Mouse (Mus musculus) thymus, adult 18-20 months (tissue): ENCODE results near the gene Xylt1.
A peak's percentile ranks its signal among the peaks of the same experiment; 100 is the strongest.

Experiments used
- DNase-seq, 2 experiments: peaks; one replicate each; pipeline ENCODE4 v3.0.0; 2022; ENCODE audit warnings: mixed read lengths in 2 of 2

Xylt1 gene

DNA sequence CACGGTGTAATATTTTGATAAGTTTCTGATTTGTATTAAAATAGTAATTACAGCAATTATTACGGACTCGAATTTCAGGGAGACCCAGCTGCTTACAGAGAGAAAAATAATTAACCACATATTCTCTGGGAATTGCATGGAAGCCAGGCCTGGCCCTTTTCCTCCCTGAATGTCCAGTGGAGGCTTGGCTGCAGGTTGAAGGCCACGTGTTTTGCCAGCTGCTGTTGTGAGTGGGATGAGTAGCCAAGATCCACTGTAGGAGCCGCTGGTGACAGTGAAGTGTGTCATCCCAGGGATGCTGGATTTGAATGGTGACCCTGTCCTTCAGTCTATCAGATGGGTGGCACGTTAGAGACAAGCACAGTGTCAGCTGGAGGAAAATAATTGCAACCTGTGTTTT, 14.7 kb downstream of the Xylt1 start:
- no peak for DNase-seq

- no peak for DNase-seq
Measured at GRCm38 (mm10) chr7:117397877-117398276, 17.1 kb downstream of the Xylt1 start.

DNA sequence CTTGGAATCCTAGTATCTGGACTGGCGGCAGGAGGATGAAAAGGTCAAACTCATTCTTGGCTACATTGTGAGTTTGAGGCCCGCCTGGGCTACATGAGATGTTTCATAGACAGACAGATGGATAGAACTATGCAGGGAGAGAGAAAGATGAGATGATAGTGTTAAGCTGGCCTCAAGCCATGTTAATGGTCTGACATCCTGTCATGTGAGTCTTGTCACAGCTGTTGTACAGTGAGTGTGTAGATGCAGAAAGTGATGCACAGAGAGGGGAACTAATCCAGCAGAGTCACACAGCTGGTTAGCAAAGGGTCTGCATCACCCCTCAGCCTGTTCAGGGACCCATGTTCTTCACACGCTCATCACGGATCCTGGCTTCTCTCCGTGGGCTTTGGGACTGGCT, 19.2 kb downstream of the Xylt1 start:
- no peak for DNase-seq

DNA sequence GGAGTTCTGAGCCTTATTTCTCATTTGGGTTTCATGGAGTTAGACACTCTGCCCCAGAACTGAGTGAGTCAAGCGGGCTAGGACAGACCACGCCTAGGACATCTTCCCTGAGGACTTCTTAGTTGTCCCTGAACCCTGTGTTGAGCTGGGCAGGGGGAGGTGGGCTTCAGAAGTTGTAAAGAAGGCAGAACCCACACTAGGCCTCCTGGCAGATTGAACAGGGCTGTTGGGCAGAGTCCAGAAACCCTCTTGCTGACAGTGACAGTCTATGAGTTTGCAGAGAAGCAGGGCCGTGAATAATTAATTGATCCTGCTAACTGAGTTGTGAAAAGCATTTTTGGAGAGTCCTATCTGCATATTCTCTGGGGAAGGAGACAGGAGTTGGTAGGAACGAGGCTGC, 20.8 kb downstream of the Xylt1 start:
- DNase-seq, result no peak

- DNase-seq, result no peak
Measured at GRCm38 (mm10) chr7:117406336-117406735, 25.6 kb downstream of the Xylt1 start.

DNA sequence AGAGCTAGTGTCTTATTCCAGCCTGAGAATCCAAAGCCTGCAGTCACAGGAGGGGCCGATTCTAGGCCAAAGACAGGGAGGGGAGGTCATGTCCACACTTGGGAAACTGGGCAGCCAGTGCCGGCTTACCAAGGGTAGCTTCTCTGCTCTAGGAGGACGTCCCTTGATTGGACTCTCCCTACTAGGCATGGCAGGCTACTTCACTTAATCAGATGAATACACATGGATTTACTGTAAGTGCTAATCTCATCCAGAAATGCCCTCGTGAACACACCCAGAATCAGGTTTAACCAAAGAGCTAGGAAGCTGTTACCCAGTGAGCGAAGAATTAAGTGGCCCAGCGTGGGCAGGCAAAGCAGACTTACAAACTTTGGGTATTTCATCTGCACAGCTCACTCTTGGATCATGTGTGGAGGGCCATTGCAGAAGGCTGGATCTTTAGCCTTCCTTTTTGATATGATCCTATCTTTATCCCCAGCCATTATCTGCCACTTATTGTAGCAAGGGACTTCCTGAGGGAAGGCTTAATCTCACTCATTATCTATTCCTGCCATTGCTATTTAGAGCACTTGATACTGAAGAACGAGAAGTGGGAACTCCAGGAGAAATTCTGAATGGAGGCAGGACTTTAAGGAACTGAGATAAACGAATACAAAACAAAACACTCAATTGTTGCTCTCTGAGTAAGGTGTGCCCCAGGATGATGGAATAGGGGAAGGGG, 28.6 kb downstream of the Xylt1 start:
- DNase-seq, result no peak

DNA sequence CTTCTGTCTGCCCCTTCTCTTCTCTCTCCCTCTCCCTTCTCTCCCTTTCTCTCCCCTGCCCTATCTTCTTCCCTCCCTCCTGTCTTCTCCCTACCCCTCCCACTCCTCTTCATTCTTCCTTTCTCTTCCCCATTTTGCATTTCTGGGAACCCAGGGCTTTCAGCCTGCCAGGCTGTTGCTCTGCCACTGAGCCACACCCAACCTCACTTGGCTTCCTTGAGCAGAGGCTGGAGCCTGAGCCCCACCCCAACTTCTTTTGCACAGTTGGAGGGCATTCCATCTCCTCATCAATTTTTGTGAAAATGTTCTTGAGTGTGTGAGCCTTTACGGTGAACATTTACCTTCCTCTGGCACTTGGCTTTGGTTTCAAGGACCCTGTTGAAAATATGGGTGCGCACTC, 31.1 kb downstream of the Xylt1 start:
- DNase-seq, result no peak

- DNase-seq, result no peak
Measured at GRCm38 (mm10) chr7:117412405-117412804, 31.6 kb downstream of the Xylt1 start.

DNA sequence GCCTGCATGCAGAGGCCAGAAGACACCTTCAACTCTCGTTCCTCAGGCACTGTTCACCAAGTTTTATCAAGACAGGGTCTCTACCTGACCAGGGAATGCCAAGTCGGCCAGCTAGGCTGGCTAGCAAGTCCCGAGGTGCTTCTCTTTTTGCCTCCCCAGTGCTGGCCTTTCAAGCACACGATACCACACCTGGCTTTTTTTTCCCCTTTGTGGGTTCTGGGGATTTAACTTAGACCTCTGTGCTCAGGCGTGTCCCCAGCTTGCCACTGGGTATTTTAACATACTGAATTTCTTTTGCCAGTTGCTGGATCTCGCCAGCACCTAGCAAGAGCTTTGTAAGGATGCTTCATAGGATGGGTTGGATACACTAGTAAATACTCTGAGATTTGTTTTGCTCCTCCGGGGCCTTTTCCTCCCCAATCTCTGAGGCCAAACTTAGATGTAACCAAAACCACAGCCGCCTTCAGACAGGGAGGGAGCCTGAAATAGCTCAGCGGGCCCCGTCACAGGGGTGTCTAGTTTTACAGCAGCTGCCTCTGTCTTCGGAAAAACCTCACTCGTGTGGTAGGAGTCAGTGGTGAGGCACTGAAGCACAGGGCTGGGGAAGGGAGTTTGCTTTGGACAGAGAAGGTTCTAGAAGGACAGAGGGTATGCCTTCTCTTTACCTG, 33.7 kb downstream of the Xylt1 start:
- DNase-seq, result peak; percentile 26 to 42

- DNase-seq, result no peak
Measured at GRCm38 (mm10) chr7:117415009-117415363, 34.2 kb downstream of the Xylt1 start.

DNA sequence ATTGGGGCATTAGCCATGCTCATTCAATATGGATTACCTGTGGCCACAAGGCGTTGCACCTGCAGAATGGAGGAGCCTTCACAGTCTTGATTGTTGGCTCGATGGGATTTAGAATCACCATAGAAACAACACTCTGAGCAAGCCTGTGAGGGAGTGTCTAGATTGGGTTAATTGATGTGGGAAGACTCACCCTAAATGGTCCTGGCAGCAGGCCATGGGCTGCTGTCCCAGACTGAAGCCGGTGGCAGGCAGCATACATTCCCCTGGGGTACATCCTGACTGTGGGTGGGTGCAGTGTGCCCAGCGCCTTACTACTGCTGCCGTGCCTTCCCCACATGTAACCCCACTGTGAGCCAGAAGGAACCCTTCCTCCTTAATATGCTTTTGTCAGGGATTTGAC, 38.3 kb downstream of the Xylt1 start:
- DNase-seq, result no peak

GRCm38 (mm10) chr7:117419846-117420245, 39.1 kb downstream of the Xylt1 start:
- DNase-seq, result no peak

DNA sequence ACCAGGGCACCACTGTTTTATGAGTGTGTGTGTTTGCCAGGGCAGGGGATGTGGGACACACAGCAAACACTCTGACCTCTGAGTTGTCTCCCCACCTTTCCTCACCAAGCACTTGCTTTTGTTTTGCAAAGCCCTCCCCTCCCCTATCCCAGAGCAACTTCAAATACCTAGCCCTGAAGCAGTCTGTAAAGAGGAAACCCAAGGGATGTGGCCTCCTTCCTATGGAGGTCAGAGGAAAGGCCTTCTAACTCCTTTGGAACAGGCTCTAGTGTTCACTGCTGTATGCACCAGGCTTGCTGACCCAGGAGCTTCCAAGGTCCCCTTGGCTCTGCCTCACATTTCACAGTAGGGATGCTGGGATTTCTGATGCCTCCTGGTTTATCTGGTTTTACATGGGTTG, 39.5 kb downstream of the Xylt1 start:
- DNase-seq, result no peak

DNA sequence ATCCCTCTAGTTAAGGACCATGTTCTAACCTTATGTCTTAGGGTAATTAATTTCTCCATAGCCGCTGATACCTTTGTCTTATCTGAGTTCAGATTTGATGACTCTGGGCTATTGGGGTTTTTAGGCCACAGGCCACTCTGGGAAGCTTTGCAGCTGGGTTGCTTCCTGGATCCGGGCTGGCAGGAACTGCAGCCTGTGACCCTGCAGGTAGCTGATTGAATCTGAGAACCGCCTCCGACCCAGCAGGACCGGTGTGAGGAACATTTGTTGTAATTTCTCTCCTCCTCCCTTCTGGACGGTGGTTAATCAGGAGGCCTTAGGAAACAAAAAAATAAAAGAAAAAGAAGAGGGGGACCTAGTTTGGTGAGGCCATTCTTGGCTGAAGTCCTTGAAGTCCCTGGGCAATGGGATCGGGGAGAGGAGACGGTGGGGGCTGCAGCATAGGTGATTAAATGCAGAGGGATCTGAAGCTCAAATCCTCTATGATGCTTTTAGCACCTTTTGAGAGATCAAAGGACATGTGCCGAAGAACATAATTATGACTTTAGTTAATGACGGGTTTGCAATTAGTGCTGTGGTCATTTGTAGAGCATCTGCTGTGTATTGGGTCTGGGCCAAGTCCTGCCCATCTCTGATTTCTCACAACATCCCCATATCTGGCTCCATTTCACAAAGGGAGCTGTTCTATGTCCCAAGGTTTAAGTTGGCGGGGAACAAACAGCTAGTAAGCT, 40.2 kb downstream of the Xylt1 start:
- DNase-seq, result no peak

DNA sequence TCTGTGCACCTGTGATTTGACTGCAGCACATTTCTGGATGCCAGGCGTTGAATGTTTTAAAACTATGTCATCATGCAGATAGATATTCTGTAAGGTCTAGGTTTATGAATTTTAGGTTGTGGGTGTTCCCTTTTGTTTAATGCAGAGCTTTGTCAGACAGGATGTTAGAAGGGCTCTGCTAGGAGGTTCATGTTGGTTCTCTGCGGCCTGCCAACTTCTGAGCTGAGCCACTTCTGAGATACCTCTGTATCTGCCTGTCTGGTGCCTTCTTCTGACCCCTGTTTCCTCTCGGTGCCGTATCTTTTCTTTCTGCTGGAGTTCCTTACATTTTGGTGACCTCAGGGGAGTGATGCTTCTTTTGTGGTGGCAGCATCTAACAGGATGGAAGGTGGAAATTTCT, 44.1 kb downstream of the Xylt1 start:
- no peak for DNase-seq

GRCm38 (mm10) chr7:117426366-117426765, 45.6 kb downstream of the Xylt1 start:
- DNase-seq, result no peak

DNA sequence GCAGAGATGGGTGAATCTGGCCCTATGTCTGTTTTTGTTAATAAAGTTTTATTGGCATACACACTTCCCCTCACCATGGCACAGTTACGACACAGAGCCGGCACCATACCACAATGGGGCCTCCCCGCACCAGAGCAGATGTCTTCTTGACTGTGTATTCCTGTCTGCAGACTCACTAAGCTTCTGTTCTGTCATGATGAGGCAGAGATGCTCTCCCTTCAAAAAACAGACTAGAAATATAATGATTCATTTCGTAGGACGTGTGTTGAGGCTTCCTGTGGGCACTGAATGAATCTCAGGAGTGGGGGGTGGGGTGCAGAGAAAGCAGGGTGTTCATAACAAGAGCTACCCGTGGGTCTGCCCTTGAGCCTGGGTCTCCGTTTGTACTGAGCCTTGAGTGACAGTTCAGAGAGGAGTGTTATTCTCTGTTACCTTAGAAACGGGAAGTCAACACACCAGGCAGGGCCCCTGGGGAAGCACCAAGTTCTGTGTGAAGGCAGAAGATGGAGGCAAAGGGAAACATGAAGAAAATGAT, 48.0 kb downstream of the Xylt1 start:
- peak; percentile 8 to 50 for DNase-seq

GRCm38 (mm10) chr7:117429483-117429882, 48.7 kb downstream of the Xylt1 start:
- DNase-seq, result no peak

DNA sequence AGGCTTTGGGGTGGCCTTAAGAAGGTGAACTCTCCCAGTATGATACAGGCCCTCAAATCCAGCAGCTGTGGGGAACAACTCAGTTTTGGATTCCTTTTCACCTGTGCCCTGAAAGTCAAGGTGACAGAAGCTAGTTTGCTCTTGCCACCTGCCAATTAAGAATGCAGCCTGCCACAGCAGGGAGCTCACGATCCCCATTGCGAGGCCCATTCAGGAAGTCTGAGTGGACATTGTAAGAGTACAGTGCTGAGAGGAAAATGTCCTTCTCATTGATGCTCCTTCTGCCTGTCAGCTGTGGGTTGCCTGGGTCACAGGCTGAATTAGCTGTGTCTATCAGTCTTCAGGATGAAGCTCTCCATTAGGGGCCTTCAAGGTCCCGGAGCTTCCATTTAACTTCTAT, 49.1 kb downstream of the Xylt1 start:
- no peak for DNase-seq

GRCm38 (mm10) chr7:117430361-117430935, 49.7 kb downstream of the Xylt1 start:
- DNase-seq, result no peak

GRCm38 (mm10) chr7:117433641-117434040, 52.9 kb downstream of the Xylt1 start:
- DNase-seq, result peak in 1 of 2 experiments; percentile 6

DNA sequence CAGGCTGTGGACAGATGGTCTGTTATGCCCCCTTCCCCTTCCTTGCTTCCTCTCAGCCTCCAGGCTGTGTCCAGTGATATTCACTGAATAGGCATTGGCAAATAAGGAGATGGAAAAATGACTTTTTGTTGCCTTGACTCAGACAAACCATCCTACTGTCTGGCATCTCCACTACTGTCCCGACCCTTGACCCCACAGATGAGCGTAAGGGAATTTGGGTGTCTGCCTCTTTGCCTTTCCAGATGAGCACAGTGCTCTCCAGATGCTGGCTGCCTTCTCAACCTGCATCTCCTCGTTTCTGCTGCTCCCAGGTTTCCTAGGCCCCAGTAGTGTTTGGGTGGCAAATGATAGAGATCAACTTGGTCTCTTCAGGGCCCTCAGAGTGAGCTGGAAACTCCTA, 54.3 kb downstream of the Xylt1 start:
- DNase-seq, result no peak

- DNase-seq, result no peak
Measured at GRCm38 (mm10) chr7:117435730-117436441, 55.1 kb downstream of the Xylt1 start.
